8 mouse cellular contexts compared by ENCODE assay signal in the genomic region with DNA sequence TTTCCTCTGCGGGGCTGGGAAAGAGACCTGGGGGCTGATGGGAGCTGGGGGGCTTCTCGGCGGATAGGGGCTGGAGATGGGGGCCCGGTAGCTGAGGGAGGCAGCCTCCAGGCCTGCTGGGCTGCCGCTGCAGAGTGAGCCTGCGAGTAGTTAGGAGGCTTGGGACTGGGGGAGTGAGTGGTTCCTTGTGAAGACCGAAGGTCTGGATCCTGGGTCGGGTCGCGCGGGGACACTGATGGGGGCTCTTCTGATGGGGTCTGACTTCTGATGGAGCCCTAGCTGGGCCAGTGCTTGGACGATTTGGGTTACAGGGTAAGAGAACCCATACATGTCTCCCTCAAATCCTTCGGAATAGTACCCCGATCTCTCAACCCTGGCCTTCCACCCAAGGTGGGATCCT. TPM values are rescaled to one million over a fixed set of nuclear protein-coding genes. Genes with fewer than 3 reads are reported as not detected.
A peak's percentile ranks its signal among the peaks of the same experiment; 100 is the strongest.
DNase-seq lines count a peak whose midpoint lies in the region; ATAC-seq lines count a peak whose summit lies in the region.

No protein-coding gene starts in this region.

- H3K4me3 ChIP-seq in intestine, embryonic 15.5 days (replicated peaks): peak overlapping the region; percentile 52
- peak overlapping the region; percentile 43 for H3K4me3 ChIP-seq in stomach, embryonic 14.5 days (ENCODE audit: low read depth, low read length)

- peak overlapping the region; percentile 96 for H3K4me2 ChIP-seq in intestine, embryonic 15.5 days (replicated peaks)
- H3K4me2 ChIP-seq in stomach, embryonic 14.5 days (replicated peaks; ENCODE audit: low read depth, low read length): peak overlapping the region; percentile 99

- WGBS in intestine, embryonic 15.5 days: 34% methylated on average over 14 of the region's 14 CpGs
- 21% methylated on average over 14 of the region's 14 CpGs for WGBS in stomach, embryonic 14.5 days

- no peak overlapping the region for H3K27ac ChIP-seq in intestine, embryonic 15.5 days
- no peak overlapping the region for H3K27ac ChIP-seq in stomach, embryonic 14.5 days (ENCODE audit: low read length)

- no peaks in the 10 kb centered on the region for H3K36me3 ChIP-seq in intestine, embryonic 15.5 days
- H3K36me3 ChIP-seq in stomach, embryonic 14.5 days (ENCODE audit: control insufficient read depth, insufficient read depth, low read length): no peaks in the 10 kb centered on the region

- no peak for ATAC-seq in intestine, embryonic 15.5 days
- no peak for ATAC-seq in stomach, embryonic 14.5 days (ENCODE audit: insufficient number of reproducible peaks, insufficient read depth, low FRiP score, low read depth)

- H3K9ac ChIP-seq in intestine, embryonic 15.5 days: peak overlapping the region; percentile 30; the same call in 1 of the 2 replicates
- 0 out of 2 replicates have a peak overlapping the region, but pooled peaks have one; percentile 28 for H3K9ac ChIP-seq in stomach, embryonic 14.5 days (replicated peaks; ENCODE audit: low read depth, low read length)

- DNase-seq in embryo, embryonic 11 days: peak; percentile 36
- DNase-seq in embryo, embryonic 9.5 days (ENCODE audit: extremely low spot score): no peak
- peak; percentile 28 for DNase-seq in retina, embryonic 14.5 days (ENCODE audit: low spot score)
- DNase-seq in retina, postnatal 1 day: no peak
- no peak for DNase-seq in urinary bladder, adult 2 months (ENCODE audit: low spot score)
- no peak for DNase-seq in urinary bladder, postnatal 25 days (ENCODE audit: low spot score)

- peaks cover 12% of the 10 kb centered on the region; the same call in 1 of the 2 replicates for H3K4me1 ChIP-seq in intestine, embryonic 15.5 days (replicated peaks)
- H3K4me1 ChIP-seq in stomach, embryonic 14.5 days (ENCODE audit: control insufficient read depth, insufficient read depth, low read length): no peaks in the 10 kb centered on the region

- H3K27me3 ChIP-seq in intestine, embryonic 15.5 days (replicated peaks): peaks cover 47% of the 10 kb centered on the region
- peaks cover 25% of the 10 kb centered on the region for H3K27me3 ChIP-seq in stomach, embryonic 14.5 days (ENCODE audit: control insufficient read depth, insufficient read depth, low read length)

- no peaks in the 10 kb centered on the region for H3K9me3 ChIP-seq in intestine, embryonic 15.5 days
- no peaks in the 10 kb centered on the region for H3K9me3 ChIP-seq in stomach, embryonic 14.5 days (ENCODE audit: control insufficient read depth, low read depth, low read length)

RNA-seq across cellular contexts. Expression of a gene that starts 27.8 kb away (rescaled TPM):
- 3.3 and 4.5 TPM in 2 replicates for polyA plus RNA-seq in intestine, embryonic 15.5 days (2015; fragmentation: Nextera tagmentation; extraction: Ambion mirVana)
- 6.2 and 6.7 TPM in 2 replicates for polyA plus RNA-seq in stomach, embryonic 14.5 days (2014; fragmentation: Nextera tagmentation; extraction: Ambion mirVana)
- 5.0 and 6.7 TPM in 2 replicates for polyA plus RNA-seq in urinary bladder, adult 2 months (2012; rRNA removed)

Comparison
In these comparisons a context has a peak if more than half of its experiments do, and no peak if none do; other contexts are left out.
1. DNase-seq: peak in embryo, embryonic 11 days (single experiment) and retina, embryonic 14.5 days (single experiment); none in embryo, embryonic 9.5 days (single experiment), retina, postnatal 1 day (single experiment), urinary bladder, adult 2 months (single experiment) and urinary bladder, postnatal 25 days (single experiment).